Mouse (Mus musculus) cerebellum, adult 2 months (tissue): ENCODE measurements around the gene Wdr46. TPM values are rescaled to one million over a fixed set of nuclear protein-coding genes. Genes with fewer than 3 reads are reported as not detected.
"Not testable (repeated sequence)": the region's sequence is repeated elsewhere in the genome, so short reads cannot be mapped to it uniquely, and the experiment has no call there.

Source experiments
- DNase-seq, 2 experiments: peaks; one replicate each; pipeline ENCODE4 v3.0.0; 2021
- H3K27ac ChIP-seq: fragments of 200-500 bp; 2 replicates; pipeline ENCODE4 v1.5.1; 2012; ENCODE audit warnings: low read length, control low read depth, inconsistent platforms; ENCODE audit not compliant: insufficient read depth
- H3K27me3 ChIP-seq: fragments of 200-500 bp; 2 replicates; pipeline ENCODE4 v1.6.1; 2012; ENCODE audit warnings: inconsistent platforms, mild to moderate bottlenecking, low read length, moderate library complexity; ENCODE audit not compliant: control insufficient read depth, insufficient read depth
- H3K4me1 ChIP-seq: fragments of 200-500 bp; 2 replicates; pipeline ENCODE4 v1.6.1; 2011; ENCODE audit warnings: low read length; ENCODE audit not compliant: control insufficient read depth, insufficient read depth
- H3K4me3 ChIP-seq: fragments of 200-500 bp; replicated peaks from 2 replicates; pipeline ENCODE3; 2011; ENCODE audit warnings: mild to moderate bottlenecking, low read depth, low read length, control low read depth; ENCODE audit not compliant: insufficient read depth
- CTCF ChIP-seq: fragments of 200-500 bp; IDR thresholded peaks from 2 replicates; pipeline ENCODE4 v1.5.1; 2011; ENCODE audit warnings: low read depth, mild to moderate bottlenecking, control low read depth, low read length, moderate library complexity, borderline replicate concordance; ENCODE audit not compliant: insufficient read depth
- POLR2A ChIP-seq: fragments of 200-500 bp; IDR thresholded peaks from 2 replicates; pipeline ENCODE4 v1.6.1; 2011; ENCODE audit warnings: low read length, control low read depth, borderline replicate concordance; ENCODE audit not compliant: insufficient read depth
- whole genome bisulfite sequencing: fragments of 180-500 bp; shearing (Covaris S2); methylation state at CpG from one replicate; pipeline ENCODE4 v1.1.7; 2018; 5-methylcytosine and 5-hydroxymethylcytosine counted together
- polyA plus RNA-seq: library from polyadenylated mRNA; depleted of rRNA; stranded (reverse); fragments of >200 nt; gene quantifications from 2 replicates; pipeline ENCODE4 v1.2.3, GENCODE M21; 2012

Wdr46 gene
- polyA plus RNA-seq, 1 experiment: 13.3 TPM

DNA sequence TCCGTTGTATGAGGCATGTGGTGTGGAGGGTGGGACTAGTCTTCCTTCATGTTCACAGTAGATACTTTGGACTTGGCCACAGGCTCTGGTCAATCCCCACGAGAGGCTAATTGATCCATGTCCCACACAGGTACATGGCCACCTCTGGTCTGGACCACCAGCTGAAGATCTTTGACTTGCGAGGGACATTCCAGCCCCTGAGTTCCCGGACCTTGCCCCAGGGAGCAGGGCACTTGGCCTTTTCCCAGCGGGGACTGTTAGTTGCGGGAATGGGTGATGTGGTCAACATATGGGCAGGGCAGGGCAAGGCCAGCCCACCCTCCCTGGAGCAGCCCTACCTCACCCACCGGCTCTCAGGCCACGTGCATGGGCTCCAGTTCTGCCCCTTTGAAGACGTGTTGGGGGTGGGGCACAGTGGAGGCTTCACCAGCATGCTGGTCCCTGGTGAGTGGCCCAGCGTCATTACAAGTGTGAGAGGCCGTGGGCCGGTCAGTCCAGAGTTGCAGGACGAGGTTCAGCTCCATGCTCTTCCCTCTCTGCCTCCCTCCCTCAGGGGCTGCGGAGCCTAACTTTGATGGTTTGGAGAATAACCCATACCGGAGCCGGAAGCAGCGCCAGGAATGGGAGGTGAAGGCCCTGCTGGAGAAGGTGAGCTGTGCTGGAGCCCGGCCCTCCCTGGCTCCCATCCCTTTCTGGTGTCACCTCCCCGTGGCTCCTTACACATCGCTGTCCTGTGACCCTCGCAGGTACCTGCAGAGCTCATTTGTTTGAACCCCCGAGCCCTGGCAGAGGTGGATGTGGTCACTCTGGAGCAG is 7.8 kb downstream of the Wdr46 start:
- H3K27me3 ChIP-seq: no peaks in the 10 kb centered on the region
- no peak overlapping the region for H3K27ac ChIP-seq
- no peak for DNase-seq
- no peak overlapping the region for H3K4me3 ChIP-seq
- WGBS: 78% methylated on average over 22 of the region's 22 CpGs
- no peak for TF ChIP-seq CTCF
- no peak for TF ChIP-seq POLR2A
- H3K4me1 ChIP-seq: peaks cover 16% of the 10 kb centered on the region

- H3K4me3 ChIP-seq: no peak overlapping the region
- no peak overlapping the region for H3K27ac ChIP-seq
- no peak for DNase-seq
- H3K27me3 ChIP-seq: no peaks in the 10 kb centered on the region
- WGBS: 82% methylated on average over 19 of the region's 19 CpGs
- peaks cover 16% of the 10 kb centered on the region for H3K4me1 ChIP-seq
- TF ChIP-seq POLR2A (no peak), CTCF (no peak)
These were observed 8.6 kb downstream of the Wdr46 start for GRCm38 (mm10) chr17:33948905-33949537.

DNA sequence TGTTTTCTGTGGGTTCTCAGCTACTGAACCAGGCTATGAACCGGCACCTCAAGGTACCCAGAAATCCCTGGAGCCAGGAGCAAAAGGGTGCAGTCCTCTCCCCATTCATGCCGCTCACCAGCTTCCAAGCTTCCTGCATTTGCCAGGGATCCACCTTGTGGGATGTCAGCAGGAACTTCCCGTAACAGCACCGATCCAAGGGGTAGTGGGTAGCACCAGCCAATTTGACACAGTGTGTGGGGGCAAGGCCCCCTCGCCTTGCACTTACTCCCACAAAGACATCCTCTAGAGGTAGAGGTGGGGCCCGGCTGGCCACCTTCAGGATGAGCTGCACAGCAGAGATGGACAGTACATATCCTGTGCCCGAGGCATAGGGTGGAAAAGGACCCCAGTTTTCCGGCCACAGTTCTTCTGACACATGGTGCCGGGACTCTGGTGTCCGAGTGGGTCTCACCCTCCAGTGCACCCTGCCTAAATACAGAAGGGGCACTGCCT is 9.7 kb downstream of the Wdr46 start:
- TF ChIP-seq CTCF (no peak), POLR2A (no peak)
- Histone ChIP-seq H3K4me3 (peak overlapping the region; percentile 71), H3K27me3 (no peaks in the 10 kb centered on the region), H3K4me1 (peaks cover 16% of the 10 kb centered on the region), H3K27ac (peak overlapping the region; percentile 30)
- WGBS: 54% methylated on average over 10 of the region's 10 CpGs
- DNase-seq: no peak

DNA sequence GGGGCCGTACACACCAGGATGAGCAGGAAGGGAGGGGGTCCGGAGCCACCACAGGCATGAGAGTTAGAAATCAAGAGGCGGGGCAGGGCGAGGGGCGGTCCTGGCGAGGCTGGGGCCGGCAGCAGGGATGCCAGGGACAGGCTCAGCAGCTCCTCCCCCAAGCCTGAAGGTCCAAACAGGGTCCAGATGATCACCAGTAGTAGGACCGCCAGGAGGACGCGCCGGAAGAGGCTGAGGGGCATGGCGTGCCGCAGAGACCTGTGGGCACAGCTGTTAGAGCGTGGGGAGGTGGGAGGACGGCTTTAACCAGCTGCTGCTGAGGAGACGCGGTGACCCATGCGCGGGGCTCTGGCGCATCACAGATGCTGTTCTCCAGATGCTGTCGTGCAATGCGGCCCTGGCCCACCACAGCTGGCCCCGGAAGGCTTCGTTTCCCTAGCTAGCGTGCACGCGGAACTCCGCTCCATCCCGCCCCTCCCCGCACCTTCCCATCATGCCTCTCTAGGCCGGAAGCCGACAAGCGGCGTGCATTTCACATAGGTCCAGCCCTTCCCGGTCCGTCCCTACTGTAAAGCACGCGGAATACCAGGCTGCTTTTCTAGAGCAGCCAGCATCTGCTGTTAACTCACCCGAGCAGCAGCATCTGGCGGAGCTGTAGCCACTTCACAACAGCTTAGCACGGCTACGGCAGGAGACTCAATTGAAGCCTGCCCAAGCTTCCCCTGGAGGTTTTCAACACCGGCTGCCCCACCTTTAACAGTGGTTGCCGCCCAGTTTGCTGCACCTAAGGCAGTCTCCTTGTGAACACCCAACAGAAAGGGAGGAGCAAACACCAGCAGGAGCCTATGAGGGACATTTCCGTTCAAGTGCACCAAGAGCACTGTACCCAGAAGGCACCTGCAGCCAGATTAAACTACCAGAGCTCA is 10.8 kb downstream of the Wdr46 start, which contains the start of gene B3galt4:
TSS of gene B3galt4 (minus strand) at position 468 of the 926 bp plus-strand sequence.
- Histone ChIP-seq H3K4me1 (peaks cover 16% of the 10 kb centered on the region), H3K27me3 (no peaks in the 10 kb centered on the region), H3K27ac (peak within 1 kb of the TSS; percentile 30), H3K4me3 (peak within 1 kb of the TSS; percentile 71)
- under 1% methylated on average over 45 of the region's 45 CpGs for WGBS
- no peak for TF ChIP-seq CTCF
- peak; percentile 43; the same call in 1 of the 2 replicates for TF ChIP-seq POLR2A
- DNase-seq: peak; percentile 68 to 73

DNA sequence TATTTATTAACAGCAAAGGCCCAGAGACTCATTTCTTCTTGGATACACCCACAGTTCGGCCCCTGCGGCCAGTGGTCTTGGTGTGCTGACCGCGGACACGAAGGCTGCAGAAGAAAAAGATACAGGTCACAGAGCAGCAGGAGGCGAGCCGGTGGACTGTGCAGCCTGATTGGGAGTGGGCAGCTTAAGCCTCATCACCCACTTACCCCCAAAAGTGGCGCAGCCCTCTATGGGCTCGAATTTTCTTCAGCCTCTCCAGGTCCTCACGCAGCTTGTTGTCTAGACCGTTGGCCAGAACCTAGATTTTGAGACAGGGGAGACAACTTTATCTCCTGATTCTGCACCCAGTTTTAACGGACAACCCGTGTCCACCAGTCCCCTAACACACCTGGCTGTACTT is 11.6 kb downstream of the Wdr46 start:
- not testable (repeated sequence) for H3K4me3 ChIP-seq, H3K27ac ChIP-seq, H3K27me3 ChIP-seq, DNase-seq
- peaks cover 16% of the 10 kb centered on the region for H3K4me1 ChIP-seq
- WGBS: 64% methylated on average over 13 of the region's 13 CpGs

- H3K4me3 ChIP-seq: no peak overlapping the region
- no peaks in the 10 kb centered on the region for H3K27me3 ChIP-seq
- H3K27ac ChIP-seq: no peak overlapping the region
- no peak for DNase-seq
- peaks cover 16% of the 10 kb centered on the region for H3K4me1 ChIP-seq
- TF ChIP-seq CTCF (no peak), POLR2A (no peak)
- 71% methylated on average over 4 of the region's 4 CpGs for WGBS
These were observed 12.4 kb downstream of the Wdr46 start for GRCm38 (mm10) chr17:33952879-33953278.

DNA sequence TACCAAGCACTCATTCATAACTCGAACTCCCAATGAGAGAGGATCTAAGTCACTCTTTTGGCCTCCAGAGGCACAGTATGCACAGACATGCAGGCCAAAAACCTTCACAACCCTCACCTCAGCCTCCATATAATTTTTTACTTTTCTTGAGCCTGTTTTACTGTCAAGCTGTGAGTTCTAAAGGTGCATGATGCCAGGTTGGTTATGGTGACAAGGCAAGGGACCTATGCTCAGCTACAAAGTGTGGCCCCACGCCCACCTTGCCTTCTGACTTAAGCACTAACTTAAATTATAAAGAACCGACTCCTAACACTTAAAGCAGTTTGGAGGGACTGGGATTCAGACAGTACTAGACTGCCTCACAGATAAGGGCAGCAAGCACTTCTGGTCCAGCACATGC is 12.8 kb downstream of the Wdr46 start:
- H3K27ac ChIP-seq: no peak overlapping the region
- TF ChIP-seq CTCF (no peak), POLR2A (no peak)
- no peak overlapping the region for H3K4me3 ChIP-seq
- DNase-seq: no peak
- WGBS: 77% methylated on average over 3 of the region's 3 CpGs
- H3K4me1 ChIP-seq: peaks cover 16% of the 10 kb centered on the region
- no peaks in the 10 kb centered on the region for H3K27me3 ChIP-seq
